Mouse (Mus musculus) lung, postnatal 0 days (tissue): ENCODE measurements around the gene Tmem174. TPM values are rescaled to one million over a fixed set of nuclear protein-coding genes. Genes with fewer than 3 reads are reported as not detected.
A peak's percentile ranks its signal among the peaks of the same experiment; 100 is the strongest.

Experiments
- ATAC-seq: fragments of 200-750 bp; cut with Nextera tagmentation; 2 replicates; pipeline ENCODE4 v1.8.0; 2017; ENCODE audit warnings: moderate library complexity
- DNase-seq: peaks from one replicate; pipeline ENCODE4 v3.0.0-alpha.2; 2016; ENCODE audit warnings: low spot score
- H3K27ac ChIP-seq: fragments of 300-500 bp; sonication (generic); 2 replicates; pipeline ENCODE4 v1.5.1; 2014; ENCODE audit warnings: antibody characterized with exemption, mild to moderate bottlenecking, low read length, mixed read lengths
- H3K27me3 ChIP-seq: fragments of 300-500 bp; sonication (generic); replicated peaks from 2 replicates; pipeline ENCODE4 v1.6.1; 2014; ENCODE audit warnings: low read length, mixed read lengths; ENCODE audit not compliant: insufficient read depth
- H3K36me3 ChIP-seq: fragments of 300-500 bp; sonication (generic); 2 replicates; pipeline ENCODE4 v1.6.1; 2014; ENCODE audit warnings: low read length, mixed read lengths; ENCODE audit not compliant: insufficient read depth
- H3K4me1 ChIP-seq: fragments of 300-500 bp; sonication (generic); 2 replicates; pipeline ENCODE4 v1.6.1; 2014; ENCODE audit warnings: antibody characterized with exemption, low read depth, low read length, mixed read lengths; ENCODE audit not compliant: insufficient read depth
- H3K4me2 ChIP-seq: fragments of 300-500 bp; sonication (generic); replicated peaks from 2 replicates; pipeline ENCODE4 v1.6.1; 2014; ENCODE audit warnings: low read depth, mild to moderate bottlenecking, low read length, moderate library complexity, mixed read lengths
- H3K4me3 ChIP-seq: fragments of 300-500 bp; sonication (generic); 2 replicates; pipeline ENCODE4 v1.5.1; 2014; ENCODE audit warnings: low read depth, low read length
- H3K9ac ChIP-seq: fragments of 300-500 bp; sonication (generic); replicated peaks from 2 replicates; pipeline ENCODE4 v1.6.1; 2014; ENCODE audit warnings: low read depth, mild to moderate bottlenecking
- H3K9me3 ChIP-seq: fragments of 300-500 bp; sonication (generic); 2 replicates; pipeline ENCODE4 v1.6.1; 2016; ENCODE audit warnings: low read length, mixed read lengths
- CTCF ChIP-seq: IDR thresholded peaks from 2 replicates; pipeline ENCODE4 v1.5.1; 2016; ENCODE audit warnings: antibody characterized with exemption, mild to moderate bottlenecking
- EP300 ChIP-seq: IDR thresholded peaks from 2 replicates; pipeline ENCODE4 v1.6.1; 2016; ENCODE audit warnings: antibody characterized with exemption, mild to moderate bottlenecking, control low read depth
- WGBS: fragments of 180-500 bp; shearing (Covaris S2); extraction: QIAGEN DNeasy Blood & Tissue Kit; methylation state at CpG from one replicate; pipeline ENCODE4 v1.1.7; 2014; 5-methylcytosine and 5-hydroxymethylcytosine counted together
- polyA plus RNA-seq: library from polyadenylated mRNA; unstranded; fragments of >200 nt; fragmentation: Nextera tagmentation; extraction: Ambion mirVana; gene quantifications from 2 replicates; pipeline ENCODE4 v1.2.1, GENCODE M21; 2015

Gene Tmem174
- polyA plus RNA-seq, 1 experiment from 2014 or later, result 0.05 TPM

DNA sequence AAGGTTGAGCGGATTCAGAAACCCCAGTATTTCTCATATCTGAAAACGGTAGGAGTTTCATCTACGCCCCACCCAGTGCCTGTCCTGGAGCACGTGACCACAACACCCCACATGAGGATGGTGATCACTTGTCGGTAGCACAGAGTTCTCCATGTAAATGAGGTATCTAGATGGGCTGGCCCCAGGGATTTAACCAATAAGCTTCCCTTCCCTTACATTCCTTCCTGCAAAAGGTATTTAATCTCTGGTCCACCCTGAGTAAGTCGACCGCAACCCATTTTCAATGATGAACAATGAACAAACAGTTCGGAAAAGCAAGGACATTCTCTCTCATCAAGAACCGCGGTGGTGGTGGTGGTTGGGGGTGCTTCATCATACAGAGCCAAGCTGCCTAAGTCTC lies 12.7 kb downstream of the Tmem174 start:
- 88% methylated on average over 10 of the region's 10 CpGs for WGBS
- H3K27me3 ChIP-seq, result no peaks in the 10 kb centered on the region

DNA sequence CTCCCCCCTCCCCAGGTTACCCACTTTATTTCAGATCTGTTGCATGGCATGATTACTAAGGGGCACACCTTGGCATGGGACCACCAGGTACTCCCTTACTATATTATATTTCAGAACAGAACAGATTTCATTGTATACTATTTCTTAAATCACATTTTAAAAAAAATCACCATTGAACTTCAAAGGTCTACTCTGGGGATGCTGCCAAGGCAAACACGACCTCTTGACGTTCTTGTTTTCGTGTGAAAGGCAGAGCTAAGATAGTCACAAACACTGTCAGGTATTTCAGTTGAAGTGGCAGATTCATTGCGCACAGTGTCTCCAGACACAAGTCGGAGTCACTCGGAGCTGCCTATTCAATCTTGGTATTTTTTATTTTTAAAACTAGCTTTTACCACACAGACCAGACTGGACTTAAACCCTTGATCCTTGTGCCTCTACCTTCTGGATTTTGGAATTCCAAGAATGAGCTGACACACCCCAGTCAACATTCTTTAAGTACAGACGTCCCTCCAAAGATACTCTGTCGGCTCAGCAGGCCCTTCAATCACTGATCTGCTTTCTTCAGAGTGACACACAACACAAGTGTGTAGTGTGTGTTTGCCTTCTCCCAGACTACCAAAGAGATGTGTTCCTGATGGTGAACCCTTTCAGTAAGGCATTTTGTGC lies 14.2 kb downstream of the Tmem174 start:
- no peak overlapping the region for H3K4me2 ChIP-seq
- H3K9ac ChIP-seq, result no peak overlapping the region
- H3K27ac ChIP-seq, result peak overlapping the region; percentile 28; the same call in 1 of the 2 replicates
- 37% methylated on average over 8 of the region's 8 CpGs for WGBS
- no peak overlapping the region for H3K4me3 ChIP-seq
- ATAC-seq (peak; percentile 85), DNase-seq (peak; percentile 68)
- no peaks in the 10 kb centered on the region for H3K4me1 ChIP-seq
- H3K27me3 ChIP-seq, result no peaks in the 10 kb centered on the region
- TF ChIP-seq EP300, result peak; percentile 70
- no peak for TF ChIP-seq CTCF
- H3K36me3 ChIP-seq, result no peaks in the 10 kb centered on the region
- no peaks in the 10 kb centered on the region for H3K9me3 ChIP-seq

More for the DNA sequence above, 12.7 kb downstream of the Tmem174 start:
- H3K9me3 ChIP-seq, result no peaks in the 10 kb centered on the region
- no peaks in the 10 kb centered on the region for H3K36me3 ChIP-seq
- no peaks in the 10 kb centered on the region for H3K4me1 ChIP-seq
- no peak for DNase-seq
- H3K4me2 ChIP-seq, result no peak overlapping the region
- TF ChIP-seq EP300 (no peak), CTCF (no peak)
- no peak overlapping the region for H3K27ac ChIP-seq
- ATAC-seq, result no peak
- H3K9ac ChIP-seq, result no peak overlapping the region
- no peak overlapping the region for H3K4me3 ChIP-seq

DNA sequence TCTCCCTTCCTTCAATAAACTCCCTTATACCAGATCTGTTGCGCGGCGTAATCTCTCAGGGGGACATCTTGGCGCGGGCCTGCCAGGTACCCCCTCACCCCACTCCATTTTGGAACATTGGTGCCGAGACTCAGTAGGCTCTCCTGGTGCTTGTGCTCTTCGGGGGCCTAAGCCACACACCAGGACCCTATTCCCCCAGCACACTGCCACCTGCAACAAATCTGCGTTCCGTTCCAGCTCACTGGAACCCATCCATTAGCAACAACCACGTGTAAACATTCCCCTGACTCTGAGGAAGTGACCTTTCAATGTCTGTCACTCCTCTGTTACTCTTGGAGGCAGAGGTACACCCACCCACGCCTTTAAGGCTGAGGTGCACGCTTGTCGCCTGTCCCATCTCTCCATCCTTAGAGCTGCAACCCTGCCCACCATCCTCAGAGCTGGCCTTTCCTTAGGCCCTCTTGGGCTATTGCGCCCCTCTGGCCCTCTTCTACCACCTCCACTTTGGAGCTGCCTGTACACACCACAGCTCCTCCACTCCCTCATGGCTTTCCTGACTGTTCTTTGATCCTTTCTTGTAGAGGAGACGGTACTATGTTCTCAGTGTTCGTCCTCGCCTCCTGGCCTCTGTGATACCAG lies 19.7 kb downstream of the Tmem174 start:
- 59% methylated on average over 17 of the region's 17 CpGs for WGBS
- Histone ChIP-seq H3K27me3 (no peaks in the 10 kb centered on the region), H3K4me1 (no peaks in the 10 kb centered on the region), H3K4me3 (no peak overlapping the region), H3K36me3 (no peaks in the 10 kb centered on the region), H3K9me3 (no peaks in the 10 kb centered on the region), H3K9ac (no peak overlapping the region), H3K4me2 (no peak overlapping the region), H3K27ac (no peak overlapping the region)
- ATAC-seq, result no peak
- no peak for TF ChIP-seq CTCF
- TF ChIP-seq EP300, result no peak
- no peak for DNase-seq

DNA sequence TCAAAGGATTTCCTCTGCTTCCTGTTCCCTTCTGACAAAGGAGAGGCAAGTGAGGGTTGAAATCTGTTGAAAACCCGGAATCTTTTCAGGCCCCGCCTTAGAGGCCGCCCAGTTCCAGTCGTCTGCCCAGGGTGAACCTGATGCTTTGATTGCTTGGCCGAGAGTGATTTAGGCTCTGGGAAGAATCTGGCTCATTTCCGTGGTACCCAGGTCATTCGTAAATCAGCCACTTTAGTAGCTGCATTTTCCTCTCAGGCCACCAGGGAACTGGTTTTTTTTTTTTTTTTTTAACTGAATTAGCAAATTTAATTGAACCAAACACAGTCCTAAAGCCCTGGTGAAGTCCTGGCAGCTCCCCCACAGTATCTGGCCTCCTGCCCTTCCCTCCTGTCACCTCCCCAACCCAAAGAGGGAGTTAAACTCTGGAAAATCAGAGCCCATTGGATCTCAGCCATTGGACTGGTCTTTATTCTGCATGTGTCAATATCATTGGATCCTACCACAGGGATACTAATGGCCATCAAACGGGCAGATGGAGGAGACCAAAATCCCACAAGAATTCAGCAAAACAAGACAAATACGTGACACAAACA lies 29.2 kb downstream of the Tmem174 start:
- no peak overlapping the region for H3K4me3 ChIP-seq
- no peaks in the 10 kb centered on the region for H3K36me3 ChIP-seq
- H3K27ac ChIP-seq, result no peak overlapping the region
- WGBS, result 49% methylated on average over 9 of the region's 9 CpGs
- no peaks in the 10 kb centered on the region for H3K9me3 ChIP-seq
- ATAC-seq, result peak; percentile 30; the same call in 1 of the 2 replicates
- H3K9ac ChIP-seq, result no peak overlapping the region
- H3K4me2 ChIP-seq, result no peak overlapping the region
- H3K27me3 ChIP-seq, result no peaks in the 10 kb centered on the region
- DNase-seq, result no peak
- no peaks in the 10 kb centered on the region; the same call in 1 of the 2 replicates for H3K4me1 ChIP-seq
- TF ChIP-seq CTCF, result peak; percentile 20; the same call in 1 of the 2 replicates
- no peak for TF ChIP-seq EP300

DNA sequence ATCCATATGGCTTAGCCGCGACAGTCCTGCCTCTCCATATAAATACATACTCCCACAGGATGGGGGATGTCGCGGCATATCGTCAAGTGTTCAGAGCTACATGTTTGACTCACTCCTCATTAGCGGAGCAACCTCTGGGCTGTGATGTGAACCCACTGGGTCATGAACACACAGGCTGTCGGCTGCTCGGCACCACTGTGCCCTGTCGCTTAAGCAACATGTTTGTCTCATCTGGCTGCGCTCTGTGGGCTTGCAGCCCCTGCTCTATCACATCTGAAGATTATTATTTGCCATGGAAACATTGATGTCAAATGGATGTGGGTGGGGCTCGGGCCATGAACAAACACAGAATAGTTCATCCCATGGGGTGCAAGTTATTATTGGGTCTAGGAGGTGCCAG lies 33.4 kb downstream of the Tmem174 start:
- Histone ChIP-seq H3K4me3 (no peak overlapping the region), H3K27me3 (no peaks in the 10 kb centered on the region), H3K9me3 (no peaks in the 10 kb centered on the region), H3K4me2 (no peak overlapping the region), H3K27ac (no peak overlapping the region), H3K9ac (no peak overlapping the region), H3K4me1 (no peaks in the 10 kb centered on the region; the same call in 1 of the 2 replicates), H3K36me3 (no peaks in the 10 kb centered on the region)
- WGBS, result 79% methylated on average over 11 of the region's 11 CpGs
- DNase-seq, result no peak
- ATAC-seq, result peak; percentile 48
- TF ChIP-seq CTCF (no peak), EP300 (no peak)

DNA sequence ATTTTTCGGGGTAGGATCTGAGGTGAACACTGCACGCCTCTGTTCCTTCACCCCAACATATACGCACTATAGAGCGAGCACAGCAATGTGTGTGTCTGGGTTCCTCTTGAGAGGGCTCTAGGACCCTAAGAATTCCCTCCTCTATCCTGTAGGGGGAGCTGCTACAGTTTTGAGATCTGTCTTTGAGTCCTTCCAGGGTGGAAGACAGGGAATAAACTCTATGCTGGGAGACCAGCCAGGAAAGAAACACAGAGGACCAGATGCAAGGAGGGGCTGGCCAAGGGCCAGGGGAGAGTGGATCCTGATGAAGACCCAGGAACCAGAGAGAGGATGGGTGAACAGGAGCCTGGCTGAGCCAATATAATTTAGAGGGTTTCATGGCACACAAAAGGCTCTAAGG lies 40.5 kb downstream of the Tmem174 start:
- no peaks in the 10 kb centered on the region for H3K4me1 ChIP-seq
- ATAC-seq, result peak; percentile 53
- H3K4me3 ChIP-seq, result no peak overlapping the region
- no peaks in the 10 kb centered on the region for H3K9me3 ChIP-seq
- WGBS, result 73% methylated on average over 4 of the region's 4 CpGs
- TF ChIP-seq EP300 (no peak), CTCF (peak; percentile 66)
- H3K36me3 ChIP-seq, result no peaks in the 10 kb centered on the region
- DNase-seq, result peak; percentile 62
- H3K27me3 ChIP-seq, result no peaks in the 10 kb centered on the region
- H3K27ac ChIP-seq, result no peak overlapping the region
- H3K9ac ChIP-seq, result no peak overlapping the region
- no peak overlapping the region for H3K4me2 ChIP-seq
